Mouse (Mus musculus): Measurements from ENCODE around the gene Ppp6r3. TPM values are rescaled to one million over a fixed set of nuclear protein-coding genes. Genes with fewer than 3 reads are reported as not detected.

Ppp6r3 gene
- polyA plus RNA-seq, 1 experiment from 2014 or later = 103 TPM

GRCm38 (mm10) chr19:3437980-3438379 lies 137.6 kb downstream of the Ppp6r3 start:
- TF ChIP-seq CTCF (IDR thresholded peaks at IDR 0.05) = no peak
- in situ Hi-C loops (cut with MboI; ENCODE audit: low pct_unique_long_range_greater_than_20kb) = no loop called here
- H3K27me3 ChIP-seq = peaks cover 64% of the 10 kb centered on the region
- ChIA-PET CTCF (interaction anchor here (0.5 to 2.8 kb wide), 16 partner anchors 8 to 116 kb away, joined by 3 to 22 read pairs (median 3); partner anchors contain the start of genes Cpt1a and Tesmin), POLR2A (interaction anchor here (0.5 to 1.7 kb wide), 3 partner anchors 14 to 37 kb away, joined by 3 to 4 read pairs (median 3); no protein-coding TSS in a partner anchor)
- no peak for DNase-seq (ENCODE audit: low read depth, low spot score)
- ATAC-seq = no peak

- H3K27me3 ChIP-seq = peaks cover 53% of the 10 kb centered on the region
- ChIA-PET CTCF (interaction anchor here (0.7 to 2.8 kb wide), 10 partner anchors 9 to 140 kb away, joined by 3 to 22 read pairs (median 3); partner anchors contain the start of gene Tesmin), POLR2A (interaction anchor here (1.7 kb wide), 1 partner anchor 24 kb away, joined by 3 read pairs; no protein-coding TSS in a partner anchor)
- ATAC-seq (peak; percentile 12), DNase-seq (ENCODE audit: low read depth, low spot score) (no peak)
- no peak for TF ChIP-seq CTCF (IDR thresholded peaks at IDR 0.05)
- in situ Hi-C loops (cut with MboI; ENCODE audit: low pct_unique_long_range_greater_than_20kb) = no loop called here
Measured at GRCm38 (mm10) chr19:3436840-3437239, 138.7 kb downstream of the Ppp6r3 start.

- POLR2A ChIA-PET = no interaction called here
- CTCF ChIA-PET = interaction anchor here (2.6 to 2.8 kb wide), 2 partner anchors 8 to 46 kb away, joined by 12 to 18 read pairs; partner anchors contain the start of gene Tesmin
- H3K27me3 ChIP-seq = peaks cover 48% of the 10 kb centered on the region
- TF ChIP-seq CTCF (IDR thresholded peaks at IDR 0.05) = no peak
- ATAC-seq (no peak), DNase-seq (ENCODE audit: low read depth, low spot score) (no peak)
- in situ Hi-C loops (cut with MboI; ENCODE audit: low pct_unique_long_range_greater_than_20kb) = no loop called here
Measured at GRCm38 (mm10) chr19:3435824-3436223, 139.7 kb downstream of the Ppp6r3 start.

DNA sequence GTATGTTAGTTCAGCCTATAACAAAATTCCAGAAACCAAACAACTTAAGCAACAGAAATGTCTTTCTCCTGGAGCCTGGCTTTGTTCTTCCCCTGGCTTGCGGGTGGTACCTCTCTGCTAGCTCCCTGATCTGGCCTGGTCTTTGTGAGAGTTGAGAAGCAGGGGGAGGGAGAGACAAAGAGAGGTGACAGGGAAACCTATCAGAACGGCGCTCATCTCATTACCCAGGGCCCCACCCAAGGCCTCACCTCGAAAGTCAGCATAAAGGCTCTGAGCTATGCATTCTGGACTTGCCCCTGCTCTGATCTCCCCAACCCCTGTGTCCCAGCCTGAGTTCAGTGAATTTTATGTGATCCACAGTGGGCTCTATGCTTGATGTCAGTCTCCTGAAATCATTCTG lies 140.9 kb downstream of the Ppp6r3 start:
- ChIA-PET POLR2A (no interaction called here), CTCF (interaction anchor here (1.1 to 1.6 kb wide), 2 partner anchors 13 to 45 kb away, joined by 3 read pairs; no protein-coding TSS in a partner anchor)
- in situ Hi-C loops (cut with MboI; ENCODE audit: low pct_unique_long_range_greater_than_20kb) = no loop called here
- H3K27me3 ChIP-seq = peaks cover 36% of the 10 kb centered on the region
- ATAC-seq = no peak
- no peak for TF ChIP-seq CTCF (IDR thresholded peaks at IDR 0.05)
- DNase-seq (ENCODE audit: low read depth, low spot score) = no peak

GRCm38 (mm10) chr19:3434124-3434523 lies 141.4 kb downstream of the Ppp6r3 start:
- H3K27me3 ChIP-seq = peaks cover 30% of the 10 kb centered on the region
- ChIA-PET POLR2A (no interaction called here), CTCF (interaction anchor here (1.1 to 1.6 kb wide), 3 partner anchors 10 to 45 kb away, joined by 3 read pairs; no protein-coding TSS in a partner anchor)
- TF ChIP-seq CTCF (IDR thresholded peaks at IDR 0.05) = no peak
- in situ Hi-C loops (cut with MboI; ENCODE audit: low pct_unique_long_range_greater_than_20kb) = no loop called here
- DNase-seq (ENCODE audit: low read depth, low spot score) (no peak), ATAC-seq (no peak)

DNA sequence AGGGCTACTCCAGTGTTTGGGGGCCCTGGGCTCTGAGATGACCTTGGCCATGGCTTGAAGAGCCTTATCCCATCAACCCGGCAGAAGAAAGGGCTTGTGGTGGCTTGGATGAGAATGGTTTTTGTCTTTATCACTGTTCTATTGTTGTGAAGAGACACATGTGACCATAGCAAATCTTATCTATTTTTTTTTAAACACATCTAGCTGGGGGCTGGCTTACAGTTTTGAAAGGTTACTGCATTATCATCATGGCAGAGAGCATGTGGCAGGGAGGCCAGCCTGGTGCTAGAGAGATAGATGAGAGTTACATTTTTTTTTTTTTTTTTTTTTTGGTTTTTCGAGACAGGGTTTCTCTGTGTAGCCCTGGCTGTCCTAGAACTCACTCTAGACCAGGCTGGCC lies 143.6 kb downstream of the Ppp6r3 start:
- H3K27me3 ChIP-seq = peaks cover 14% of the 10 kb centered on the region
- POLR2A ChIA-PET = no interaction called here
- DNase-seq (ENCODE audit: low read depth, low spot score) (no peak), ATAC-seq (no peak)
- no peak for TF ChIP-seq CTCF (IDR thresholded peaks at IDR 0.05)
- CTCF ChIA-PET = interaction anchor here (2.5 kb wide), 1 partner anchor 42 kb away, joined by 5 read pairs; the partner anchor contains the start of gene Tesmin
- in situ Hi-C loops (cut with MboI; ENCODE audit: low pct_unique_long_range_greater_than_20kb) = no loop called here

GRCm38 (mm10) chr19:3431066-3431465 lies 144.5 kb downstream of the Ppp6r3 start:
- no peak for DNase-seq (ENCODE audit: low read depth, low spot score)
- ATAC-seq = no peak
- ChIA-PET POLR2A (no interaction called here), CTCF (interaction anchor here (2.5 kb wide), 1 partner anchor 42 kb away, joined by 5 read pairs; the partner anchor contains the start of gene Tesmin)
- in situ Hi-C loops (cut with MboI; ENCODE audit: low pct_unique_long_range_greater_than_20kb) = no loop called here
- H3K27me3 ChIP-seq = peaks cover 14% of the 10 kb centered on the region
- no peak for TF ChIP-seq CTCF (IDR thresholded peaks at IDR 0.05)

GRCm38 (mm10) chr19:3429156-3429816 lies 146.3 kb downstream of the Ppp6r3 start:
- no peak for DNase-seq (ENCODE audit: low read depth, low spot score)
- ChIA-PET CTCF (interaction anchor here (1.3 to 2.9 kb wide), 5 partner anchors 8 to 52 kb away, joined by 3 to 12 read pairs (median 4); partner anchors contain the start of gene Tesmin), POLR2A (interaction anchor here (1.6 kb wide), 1 partner anchor 26 kb away, joined by 3 read pairs; no protein-coding TSS in a partner anchor)
- no peak for ATAC-seq
- peaks cover 4% of the 10 kb centered on the region for H3K27me3 ChIP-seq
- in situ Hi-C loops (cut with MboI; ENCODE audit: low pct_unique_long_range_greater_than_20kb) = loop anchor here (5.0 kb wide), 1 partner anchor 37 kb away; no protein-coding TSS in a partner anchor
- TF ChIP-seq CTCF (IDR thresholded peaks at IDR 0.05) = no peak

DNA sequence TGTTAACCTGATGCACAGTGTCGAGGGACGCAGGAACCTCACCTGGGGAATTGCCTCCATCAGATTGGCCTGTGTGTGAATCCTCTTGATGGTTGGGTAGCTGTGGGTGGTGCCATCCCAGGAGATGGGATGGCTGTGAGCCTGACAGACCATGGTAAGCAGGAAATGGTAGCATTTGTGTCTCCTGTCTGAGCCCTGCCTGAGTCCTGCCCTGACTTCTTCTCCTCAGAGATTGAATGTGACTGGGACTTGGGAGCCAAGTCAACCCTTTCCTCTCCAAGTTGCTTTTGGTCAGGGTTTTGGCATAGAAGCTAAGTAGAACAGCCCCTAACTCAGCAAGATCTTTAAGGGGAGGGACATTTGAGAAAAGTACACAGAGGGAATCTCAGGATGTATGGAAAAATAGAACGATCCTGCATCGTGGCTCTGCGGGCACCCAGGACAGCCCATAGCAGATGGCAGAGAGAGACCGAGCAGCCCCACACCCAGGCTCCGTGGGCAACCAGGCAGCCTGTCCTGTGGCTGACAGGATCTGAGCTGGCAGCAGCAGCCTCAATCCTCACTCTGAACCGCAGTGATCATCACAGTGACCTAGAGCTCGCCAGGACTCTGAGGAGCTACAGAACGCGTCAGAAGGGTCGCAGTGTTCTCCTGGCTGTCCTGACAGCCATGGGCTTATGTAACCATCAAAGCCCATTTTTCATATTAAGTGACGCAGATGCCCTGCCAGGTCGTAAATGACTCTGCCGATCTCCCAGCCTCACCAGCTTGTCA lies 147.3 kb downstream of the Ppp6r3 start:
- DNase-seq (ENCODE audit: low read depth, low spot score) (no peak), ATAC-seq (no peak)
- in situ Hi-C loops (cut with MboI; ENCODE audit: low pct_unique_long_range_greater_than_20kb) = loop anchor here (5.0 kb wide), 1 partner anchor 36 kb away; no protein-coding TSS in a partner anchor
- H3K27me3 ChIP-seq = peaks cover 4% of the 10 kb centered on the region
- CTCF ChIA-PET = interaction anchor here (1.3 to 2.9 kb wide), 5 partner anchors 9 to 51 kb away, joined by 3 to 12 read pairs (median 4); no protein-coding TSS in a partner anchor
- POLR2A ChIA-PET = interaction anchor here (1.6 kb wide), 1 partner anchor 25 kb away, joined by 3 read pairs; no protein-coding TSS in a partner anchor
- TF ChIP-seq CTCF (IDR thresholded peaks at IDR 0.05) = no peak

DNA sequence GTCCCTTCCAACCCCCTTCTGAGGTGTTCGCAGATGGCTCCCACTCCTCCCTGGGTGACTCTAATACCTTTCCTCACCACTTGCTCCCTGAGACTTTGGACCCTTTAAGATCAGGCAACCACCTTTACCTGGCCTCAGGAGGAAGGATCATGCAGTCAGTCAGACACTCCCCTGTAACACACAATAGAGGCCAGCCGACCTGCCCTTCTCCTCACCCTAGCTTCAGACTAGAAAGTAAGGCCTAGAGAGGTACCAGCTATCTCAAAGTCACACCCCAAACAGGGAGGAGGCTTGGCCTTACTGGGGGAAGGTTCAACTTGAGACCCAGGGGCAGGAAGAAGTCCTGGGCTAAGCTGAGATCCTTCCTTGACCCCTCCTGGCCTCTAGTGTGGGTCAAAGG lies 151.3 kb downstream of the Ppp6r3 start:
- ATAC-seq (no peak), DNase-seq (ENCODE audit: low read depth, low spot score) (no peak)
- CTCF ChIA-PET = interaction anchor here (1.0 to 1.2 kb wide), 2 partner anchors 13 to 22 kb away, joined by 3 read pairs; no protein-coding TSS in a partner anchor
- POLR2A ChIA-PET = no interaction called here
- H3K27me3 ChIP-seq = peaks cover 4% of the 10 kb centered on the region
- in situ Hi-C loops (cut with MboI; ENCODE audit: low pct_unique_long_range_greater_than_20kb) = no loop called here
- no peak for TF ChIP-seq CTCF (IDR thresholded peaks at IDR 0.05)

Measured in Patski (cell line).